Mouse (Mus musculus): ENCODE measurements around the gene Higd1a.

DNA sequence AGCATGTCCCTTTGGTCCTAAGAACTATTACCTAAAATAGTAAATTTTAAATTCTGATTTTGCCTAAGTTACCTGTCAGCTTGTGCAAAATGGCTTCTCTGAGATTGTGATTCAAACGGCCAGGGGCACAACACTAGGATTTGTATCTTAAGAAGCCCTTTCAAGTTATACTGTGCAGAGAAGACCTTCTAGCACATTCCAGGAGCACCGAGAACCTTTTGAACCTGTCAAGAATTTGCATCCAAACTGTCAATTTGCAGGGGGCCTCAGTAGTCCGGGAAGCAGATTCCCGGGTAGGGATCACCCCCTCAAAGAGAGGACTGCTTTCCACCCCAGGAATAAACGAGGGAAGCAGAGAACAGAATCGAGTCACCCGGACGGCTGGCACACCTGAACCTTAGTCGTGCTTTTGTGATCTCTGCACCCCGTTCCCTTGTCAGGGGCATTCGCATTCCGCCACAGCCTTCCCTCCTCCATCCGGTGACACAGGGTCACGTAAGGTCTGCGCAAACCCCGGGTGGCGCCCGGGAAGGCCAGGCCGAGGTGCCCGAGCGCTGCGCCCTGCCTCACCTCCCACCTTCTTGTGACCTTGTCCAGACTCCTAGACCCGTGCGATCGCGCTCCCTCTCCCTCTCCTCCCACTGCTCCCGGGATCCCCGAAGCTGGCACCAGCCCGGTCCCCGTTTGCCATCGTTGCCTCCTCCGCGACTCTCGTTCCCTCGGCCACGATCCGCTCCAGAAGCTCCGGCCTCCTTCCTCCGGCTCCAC lies 1.3 kb downstream of the Higd1a start:
- TF ChIP-seq POLR2A (IDR thresholded peaks at IDR 0.05; ENCODE audit: borderline replicate concordance, insufficient read depth, low read length) = no peak
- TF ChIP-seq CTCF (IDR thresholded peaks at IDR 0.05; ENCODE audit: borderline replicate concordance, insufficient read depth, low read depth, low read length) = no peak
